Mouse (Mus musculus) lung, adult 2 months (tissue): ENCODE data around the gene Dlg4.
"Not testable (repeated sequence)": the region's sequence is repeated elsewhere in the genome, so short reads cannot be mapped to it uniquely, and the experiment has no call there.

Experiments
- CTCF ChIP-seq: fragments of 200-500 bp; IDR thresholded peaks from 2 replicates; pipeline ENCODE4 v1.5.1; 2011; ENCODE audit warnings: mild to moderate bottlenecking, low read length, control low read depth; ENCODE audit not compliant: insufficient read depth
- POLR2A ChIP-seq: fragments of 200-500 bp; IDR thresholded peaks from 2 replicates; pipeline ENCODE4 v1.6.1; 2011; ENCODE audit warnings: low read depth, mild to moderate bottlenecking, control low read depth, low read length, borderline replicate concordance; ENCODE audit errors: extremely low read depth

- not testable (repeated sequence) for TF ChIP-seq CTCF, POLR2A
Observed at GRCm38 (mm10) chr11:70070603-70071002, 53.9 kb downstream of the Dlg4 start.
